Mouse (Mus musculus): ENCODE results near the gene Tnrc6c.
A peak's percentile ranks its signal among the peaks of the same experiment; 100 is the strongest.

The Tnrc6c gene

GRCm38 (mm10) chr11:117677594-117677993 lies 23.5 kb downstream of the Tnrc6c start:
- DNase-seq, result no peak

- no peak for DNase-seq
These were observed 24.1 kb downstream of the Tnrc6c start for GRCm38 (mm10) chr11:117678155-117678554.

DNA sequence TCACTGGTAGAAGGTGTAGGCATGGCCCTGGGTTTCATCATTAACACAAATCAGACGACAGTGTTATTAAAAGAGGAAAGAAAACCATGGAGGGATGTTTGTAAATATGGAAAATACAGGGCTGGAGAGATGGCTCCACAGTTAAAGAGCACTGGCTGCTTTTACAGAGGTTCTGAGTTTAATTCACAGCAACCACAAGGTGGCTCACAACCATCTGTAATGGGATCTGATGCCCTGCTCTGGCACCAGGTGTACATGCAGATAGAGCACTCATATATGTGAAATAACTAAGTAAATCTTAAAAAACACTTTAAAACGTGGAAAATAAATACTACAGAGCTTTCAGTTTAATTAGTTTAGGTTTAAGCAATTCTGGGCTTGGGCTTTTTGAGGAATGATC lies 24.7 kb downstream of the Tnrc6c start:
- DNase-seq, result no peak

DNA sequence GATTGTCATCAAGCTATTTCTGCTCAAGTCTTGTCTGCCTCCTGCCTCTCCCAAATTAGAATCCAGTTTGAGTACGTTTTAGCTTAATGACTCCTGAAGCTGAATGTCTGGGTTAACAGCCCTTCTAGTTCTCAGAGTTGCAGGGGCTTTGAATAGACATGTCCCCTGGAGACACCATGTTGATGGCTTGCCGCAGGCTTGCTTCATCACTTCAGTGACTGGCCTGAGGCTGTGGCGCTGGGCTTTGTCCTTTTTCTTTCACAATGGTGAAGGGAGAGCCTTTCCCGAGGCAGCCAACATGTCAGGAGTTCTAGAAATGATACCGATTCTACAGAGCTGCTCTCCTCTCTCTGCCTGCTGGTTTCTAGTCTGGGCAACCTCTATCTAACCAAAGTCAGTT lies 30.6 kb downstream of the Tnrc6c start:
- DNase-seq, result no peak

- DNase-seq, result peak; percentile 27 to 54
These were observed 31.4 kb downstream of the Tnrc6c start for GRCm38 (mm10) chr11:117685461-117685860.

GRCm38 (mm10) chr11:117686021-117686420 lies 31.9 kb downstream of the Tnrc6c start:
- DNase-seq, result peak; percentile 29 to 52

- no peak for DNase-seq
These were observed 34.5 kb downstream of the Tnrc6c start for GRCm38 (mm10) chr11:117688603-117689002.

DNA sequence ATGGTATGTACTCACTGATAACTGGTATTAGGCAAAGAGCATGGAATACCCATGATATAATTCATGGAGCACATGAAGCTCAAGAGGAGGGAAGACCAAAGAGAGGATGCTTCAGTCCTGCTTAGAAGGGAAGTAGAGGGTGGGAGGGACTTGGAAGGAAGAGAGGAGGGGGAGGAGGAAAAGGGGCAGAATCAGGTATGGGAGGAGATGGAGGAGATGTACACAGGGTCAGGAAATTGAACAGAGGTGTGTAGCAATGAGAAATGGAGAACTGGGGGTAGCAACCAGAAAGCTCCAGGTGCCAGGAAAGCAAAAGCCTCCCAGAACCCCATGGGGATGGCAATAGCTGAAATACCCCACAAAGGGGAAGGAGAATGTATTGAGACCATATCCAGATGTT lies 37.2 kb downstream of the Tnrc6c start:
- no peak for DNase-seq

DNA sequence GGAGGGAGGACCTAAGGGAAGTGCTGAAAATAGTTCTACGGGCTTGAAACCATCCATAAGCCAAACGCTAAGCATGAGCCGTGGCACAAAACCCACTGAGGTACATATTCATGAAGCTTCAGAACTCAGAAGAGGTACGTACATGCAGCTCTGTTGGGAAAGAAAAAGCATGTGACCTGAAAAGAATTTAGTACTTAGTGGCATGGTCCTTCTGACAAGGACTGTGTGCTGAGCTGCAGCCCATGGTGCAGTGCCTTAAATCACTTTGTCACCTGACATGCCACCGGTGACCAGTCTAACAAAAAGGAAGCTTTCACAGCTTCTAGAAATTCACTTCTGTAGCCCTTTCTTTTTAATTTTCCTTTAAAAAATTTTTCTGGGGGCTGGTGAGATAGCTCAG lies 40.0 kb downstream of the Tnrc6c start:
- DNase-seq, result no peak

GRCm38 (mm10) chr11:117696585-117696984 lies 42.5 kb downstream of the Tnrc6c start:
- DNase-seq, result no peak

DNA sequence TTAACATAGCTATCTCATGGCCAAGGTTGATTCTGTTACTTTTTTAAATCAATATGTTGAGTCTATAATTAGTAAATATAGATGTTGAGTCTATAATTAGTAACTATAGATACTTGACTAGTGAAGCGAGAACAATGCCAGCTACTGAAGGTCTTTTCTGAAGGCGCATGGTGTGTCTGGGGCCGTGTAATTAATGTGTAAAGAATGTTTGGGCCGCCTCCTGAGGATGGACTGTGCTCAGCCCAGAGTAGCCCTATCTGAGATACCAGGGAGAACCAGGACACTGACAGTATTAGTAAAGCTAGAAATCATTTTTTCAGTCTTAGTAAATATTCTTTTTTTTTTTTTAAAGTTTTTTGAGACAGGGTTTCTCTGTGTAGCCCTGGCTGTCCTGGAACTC lies 46.8 kb downstream of the Tnrc6c start:
- no peak for DNase-seq

GRCm38 (mm10) chr11:117706267-117706666 lies 52.2 kb downstream of the Tnrc6c start:
- no peak for DNase-seq

- DNase-seq, result no peak
These were observed 53.1 kb downstream of the Tnrc6c start for GRCm38 (mm10) chr11:117707238-117707637.

- peak; percentile 68 to 73 for DNase-seq
These were observed 55.2 kb downstream of the Tnrc6c start for GRCm38 (mm10) chr11:117709308-117709707.

DNA sequence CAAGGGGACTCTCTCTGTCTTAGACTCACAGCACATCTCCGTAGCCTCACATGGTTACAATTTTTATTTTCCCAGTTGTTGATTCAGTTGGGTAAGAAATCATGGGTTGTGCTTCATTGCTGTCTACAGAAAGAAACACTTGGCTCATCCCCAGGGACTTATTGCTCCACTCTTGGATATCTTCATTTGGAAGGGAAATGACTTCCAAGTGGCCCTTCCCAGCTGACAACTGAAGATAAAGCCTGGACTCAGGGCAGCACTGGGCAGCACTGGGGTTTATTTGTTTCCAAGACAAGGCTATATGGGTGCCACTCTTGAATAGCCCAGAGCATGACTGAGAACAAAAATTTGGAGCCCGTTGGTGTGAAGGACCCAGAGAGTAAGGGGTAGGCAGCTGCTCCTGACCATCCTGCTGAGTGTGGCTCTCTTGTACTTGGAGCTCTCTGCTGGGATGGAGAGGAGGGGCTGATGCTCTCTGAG lies 56.8 kb downstream of the Tnrc6c start:
- no peak for DNase-seq

DNA sequence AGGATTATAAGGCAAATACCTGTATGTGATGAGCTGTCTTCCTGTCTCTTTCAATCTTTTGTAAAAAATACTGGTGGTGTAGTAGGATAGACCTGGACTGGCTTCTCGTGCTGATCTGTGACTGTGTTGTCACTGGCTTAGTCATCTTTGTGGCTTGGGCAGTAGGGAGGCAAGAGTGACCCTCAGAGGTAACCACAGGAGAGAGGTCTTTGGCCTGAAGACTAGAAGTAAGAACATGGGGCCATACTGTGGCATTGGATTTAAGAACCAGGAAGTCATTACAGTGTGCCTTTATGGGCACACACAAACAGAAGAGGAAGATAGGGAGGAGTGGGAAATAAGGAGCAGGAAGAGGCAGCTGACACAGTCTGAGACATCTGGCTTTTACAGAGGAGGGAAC lies 58.0 kb downstream of the Tnrc6c start:
- no peak for DNase-seq

DNA sequence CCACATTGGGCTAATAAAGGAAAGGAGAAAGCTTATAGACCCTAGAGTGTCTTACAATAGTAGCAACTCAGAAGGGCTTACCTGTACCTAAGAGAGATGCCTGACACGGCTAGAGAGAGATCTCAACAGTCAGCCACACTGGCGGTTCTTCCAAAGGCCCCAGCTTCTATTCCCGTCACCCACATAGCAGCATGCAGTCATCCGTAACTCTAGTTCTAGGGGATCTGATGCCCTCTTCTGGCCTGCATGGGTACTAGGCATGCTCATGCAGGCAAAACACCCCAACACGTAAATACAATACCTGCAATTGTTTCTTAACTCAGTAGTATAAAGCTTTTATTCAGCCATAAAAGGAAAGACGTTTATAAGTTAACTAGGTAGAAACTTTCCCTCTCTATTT lies 59.3 kb downstream of the Tnrc6c start:
- DNase-seq, result no peak

GRCm38 (mm10) chr11:117718838-117719237 lies 64.7 kb downstream of the Tnrc6c start:
- DNase-seq, result no peak

- no peak for DNase-seq
These were observed 70.7 kb downstream of the Tnrc6c start for GRCm38 (mm10) chr11:117724604-117725301.

GRCm38 (mm10) chr11:117727031-117727430 lies 72.9 kb downstream of the Tnrc6c start:
- DNase-seq, result no peak

DNA sequence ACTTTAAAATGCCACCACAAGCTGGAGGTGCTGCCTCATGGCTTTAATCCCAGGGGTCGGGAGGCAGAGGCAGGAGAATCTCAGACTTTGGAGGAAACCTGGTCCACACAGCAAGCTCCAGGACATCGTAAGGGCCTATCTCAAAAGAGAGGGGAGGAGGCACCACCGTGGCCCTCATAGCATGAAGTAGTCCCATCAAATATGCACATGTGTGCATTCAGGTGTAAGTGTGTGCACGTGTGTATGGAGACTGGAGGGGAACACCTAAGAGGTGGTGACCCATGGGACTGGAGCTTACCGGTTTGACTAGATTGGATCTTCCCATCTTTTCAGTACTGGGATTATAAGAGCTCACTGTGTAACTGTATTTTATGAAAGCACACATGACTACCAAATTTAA lies 74.2 kb downstream of the Tnrc6c start:
- DNase-seq, result no peak

DNA sequence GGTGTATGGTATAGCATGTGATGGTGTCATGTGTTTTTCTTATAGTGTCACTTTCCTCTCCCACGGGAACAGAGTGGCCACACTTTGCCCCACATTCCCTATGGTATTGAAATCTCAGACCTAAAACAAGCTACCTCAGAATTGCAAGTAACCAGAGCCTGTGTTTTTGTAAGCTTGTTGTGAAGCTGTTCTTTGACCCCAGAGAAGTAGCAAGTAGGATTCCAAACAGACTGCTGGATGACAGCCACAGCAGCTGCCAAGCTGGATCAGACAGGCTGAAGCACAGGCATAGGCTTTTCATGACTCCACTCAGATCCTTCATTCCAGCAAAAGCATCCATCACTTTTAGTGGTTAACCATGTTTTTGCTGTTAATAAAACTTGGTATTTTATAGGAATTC lies 74.8 kb downstream of the Tnrc6c start:
- peak; percentile 70 to 79 for DNase-seq

DNA sequence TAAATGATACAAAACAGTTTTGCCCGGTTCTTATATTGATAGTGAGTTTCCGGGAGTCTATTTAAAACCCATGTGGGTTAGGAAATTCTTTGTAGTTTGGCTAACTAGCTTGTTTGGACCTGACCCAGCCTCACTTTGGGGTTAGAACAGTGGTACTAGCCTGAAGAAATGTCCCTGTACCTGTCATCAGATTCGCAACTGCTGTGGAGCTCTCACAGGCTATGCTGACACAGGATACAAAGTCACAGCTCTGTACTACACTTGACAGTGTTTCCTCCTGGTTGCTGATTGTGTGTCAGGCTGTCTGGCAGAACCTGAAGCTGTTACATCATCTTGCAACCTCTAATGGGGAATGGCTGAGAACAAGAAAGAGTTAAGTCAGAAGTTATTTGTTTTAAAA lies 75.3 kb downstream of the Tnrc6c start:
- no peak for DNase-seq

DNA sequence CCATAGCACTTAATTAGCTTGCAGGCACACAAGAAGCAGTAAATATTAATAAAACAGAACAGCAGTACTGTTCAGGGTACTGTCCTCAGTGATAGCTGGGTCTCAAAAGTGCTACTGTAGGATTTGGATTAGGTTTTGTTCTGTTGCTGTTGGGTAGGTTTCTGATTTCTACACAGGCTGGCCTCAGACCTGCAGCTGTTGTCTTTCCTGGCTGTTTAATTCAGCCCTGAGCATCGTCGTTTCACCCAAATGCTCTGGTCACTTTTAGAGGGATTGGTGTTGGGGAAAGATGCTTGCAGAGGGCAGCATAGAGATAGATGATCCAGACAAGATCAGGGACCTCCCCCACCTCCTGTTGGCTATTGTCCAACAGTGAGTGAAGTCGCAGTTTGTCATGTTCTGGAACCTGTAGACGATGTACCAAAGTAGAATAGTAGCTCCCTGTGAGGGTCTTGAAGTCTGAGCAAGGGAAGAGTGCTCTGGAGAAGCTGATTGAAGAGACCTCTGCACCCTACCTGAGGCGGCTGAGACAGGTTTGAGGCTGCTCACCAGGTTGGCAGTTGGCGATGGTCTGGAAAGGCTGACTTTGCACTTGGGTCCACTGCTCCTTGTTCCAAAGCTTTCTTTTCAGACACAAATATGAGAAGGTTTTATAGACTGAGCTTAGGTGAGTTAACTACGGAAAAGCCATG lies 75.9 kb downstream of the Tnrc6c start:
- peak; percentile 31 to 58 for DNase-seq

DNA sequence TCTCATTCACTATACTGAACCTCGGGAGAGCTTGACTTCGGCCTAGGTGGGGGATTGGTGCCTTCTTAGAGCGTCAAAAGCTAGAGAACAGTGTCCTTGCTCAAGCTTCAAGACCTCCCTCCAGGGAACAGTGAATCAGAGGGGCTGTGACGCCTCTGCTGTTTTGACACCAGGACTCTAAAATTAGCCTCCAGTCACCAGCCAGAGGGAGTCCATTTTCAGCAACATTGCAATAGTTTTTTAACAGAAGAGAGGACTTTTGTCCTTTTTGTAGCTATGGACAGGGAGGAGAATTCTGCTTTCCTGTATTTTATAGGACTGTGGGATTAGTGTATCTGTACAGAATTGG lies 76.4 kb downstream of the Tnrc6c start:
- peak in 1 of 2 experiments; percentile 24 for DNase-seq
